Mouse (Mus musculus) heart, adult 8-10 months (tissue): ENCODE measurements around the gene Brinp2. TPM values are rescaled to one million over a fixed set of nuclear protein-coding genes. Genes with fewer than 3 reads are reported as not detected.
A peak's percentile ranks its signal among the peaks of the same experiment; 100 is the strongest.

ENCODE experiments used
- DNase-seq: peaks from one replicate; pipeline ENCODE4 v3.0.0; 2022; ENCODE audit warnings: low spot score
- total RNA-seq, 4 experiments: library from RNA; stranded (reverse); gene quantifications; 2 replicates each; pipeline ENCODE4 v1.2.4; 2022

Gene Brinp2
- total RNA-seq: under 1 TPM; 0.11 to 0.22 (median 0.15) TPM

GRCm38 (mm10) chr1:158356051-158356461 lies at the start of gene Brinp2:
TSS of gene Brinp2 (minus strand) at chr1:158356326.
- DNase-seq: peak; percentile 53

- DNase-seq: no peak
Measured at GRCm38 (mm10) chr1:158400898-158401297, 44.8 kb upstream of the Brinp2 start.

GRCm38 (mm10) chr1:158397058-158397457 lies 40.9 kb upstream of the Brinp2 start:
- DNase-seq: no peak

GRCm38 (mm10) chr1:158390693-158391092 lies 34.6 kb upstream of the Brinp2 start:
- DNase-seq: no peak

GRCm38 (mm10) chr1:158388995-158389394 lies 32.9 kb upstream of the Brinp2 start:
- no peak for DNase-seq

GRCm38 (mm10) chr1:158386781-158387180 lies 30.7 kb upstream of the Brinp2 start:
- DNase-seq: no peak

- no peak for DNase-seq
Measured at GRCm38 (mm10) chr1:158385311-158385710, 29.2 kb upstream of the Brinp2 start.

- no peak for DNase-seq
Measured at GRCm38 (mm10) chr1:158383210-158383609, 27.1 kb upstream of the Brinp2 start.

- no peak for DNase-seq
Measured at GRCm38 (mm10) chr1:158382277-158382676, 26.2 kb upstream of the Brinp2 start.

- no peak for DNase-seq
Measured at GRCm38 (mm10) chr1:158364461-158364860, 8.3 kb upstream of the Brinp2 start.

- DNase-seq: no peak
Measured at GRCm38 (mm10) chr1:158362292-158363101, 6.4 kb upstream of the Brinp2 start.

GRCm38 (mm10) chr1:158361964-158362291 lies 5.8 kb upstream of the Brinp2 start, which contains the start of gene Astn1:
TSS of gene Astn1 (plus strand) at chr1:158362273.
- no peak for DNase-seq

- peak; percentile 2 for DNase-seq
Measured at GRCm38 (mm10) chr1:158355177-158356050, 712 bp downstream of the Brinp2 start.

GRCm38 (mm10) chr1:158353656-158354371 lies 2.3 kb downstream of the Brinp2 start:
- DNase-seq: no peak

- DNase-seq: no peak
Measured at GRCm38 (mm10) chr1:158343243-158343714, 12.8 kb downstream of the Brinp2 start.

- DNase-seq: no peak
Measured at GRCm38 (mm10) chr1:158328839-158329238, 27.3 kb downstream of the Brinp2 start.

GRCm38 (mm10) chr1:158328126-158328525 lies 28.0 kb downstream of the Brinp2 start:
- DNase-seq: no peak

GRCm38 (mm10) chr1:158323325-158323724 lies 32.8 kb downstream of the Brinp2 start:
- no peak for DNase-seq

GRCm38 (mm10) chr1:158310426-158311156 lies 45.5 kb downstream of the Brinp2 start:
- DNase-seq: no peak

- no peak for DNase-seq
Measured at GRCm38 (mm10) chr1:158297042-158297441, 59.1 kb downstream of the Brinp2 start.

- DNase-seq: no peak
Measured at GRCm38 (mm10) chr1:158296287-158296931, 59.7 kb downstream of the Brinp2 start.
